Mouse (Mus musculus) cerebellum, postnatal 4 days (tissue): ENCODE results near the gene Sulf2.

Experiments
- DNase-seq, 2 experiments: peaks; one replicate each; pipeline ENCODE4 v3.0.0; 2022; ENCODE audit warnings: low spot score in 2 of 2, mixed read lengths in 1 of 2

The Sulf2 gene

DNA sequence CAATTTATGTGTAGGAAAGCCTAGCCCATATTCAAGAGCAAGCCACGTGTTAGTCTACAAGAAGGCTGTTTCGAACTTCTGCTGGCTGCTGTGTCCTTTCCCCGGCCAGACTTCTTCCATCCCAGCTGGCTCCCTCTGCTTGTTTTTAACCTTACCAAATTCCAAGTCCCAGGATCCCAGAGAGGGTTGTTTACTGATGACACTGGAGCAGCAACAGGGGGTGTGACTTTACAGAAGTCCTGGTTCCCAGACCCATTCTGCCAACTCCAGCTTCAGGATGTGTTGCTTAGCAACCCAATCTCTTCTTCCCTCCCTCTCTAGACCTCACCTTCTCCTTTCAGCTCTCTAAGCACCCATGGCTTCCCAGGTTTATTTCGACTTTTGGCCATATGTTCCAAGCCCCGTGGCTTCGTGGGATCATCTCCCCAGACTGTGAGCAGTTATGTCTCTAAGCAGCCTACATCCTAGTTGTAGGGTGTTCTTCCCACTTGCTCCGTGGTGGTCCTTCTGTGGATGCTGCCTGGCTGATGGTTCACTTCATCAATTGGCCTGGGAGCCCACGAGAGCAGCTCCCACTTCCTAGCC lies 20.2 kb upstream of the Sulf2 start:
- no peak for DNase-seq

DNA sequence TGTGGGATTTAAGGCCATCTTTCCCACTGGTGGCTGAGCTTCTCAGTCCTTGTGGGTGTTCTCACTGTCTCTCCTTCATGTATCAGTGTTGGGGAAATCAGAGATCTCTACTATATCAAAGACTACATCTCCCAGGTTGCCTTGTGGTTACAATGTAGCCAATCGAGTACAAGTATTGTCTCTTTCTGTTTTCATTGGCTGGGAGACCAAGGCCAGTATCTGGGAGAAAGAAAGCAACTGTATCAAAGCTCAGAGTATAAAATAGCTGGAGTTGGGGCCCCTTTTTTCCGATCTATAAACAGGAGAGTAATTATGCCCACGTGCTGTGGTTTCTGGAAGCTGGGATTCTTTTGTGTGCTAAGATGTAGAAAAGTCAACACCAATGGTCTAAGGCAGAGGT lies 19.7 kb upstream of the Sulf2 start:
- no peak for DNase-seq

DNA sequence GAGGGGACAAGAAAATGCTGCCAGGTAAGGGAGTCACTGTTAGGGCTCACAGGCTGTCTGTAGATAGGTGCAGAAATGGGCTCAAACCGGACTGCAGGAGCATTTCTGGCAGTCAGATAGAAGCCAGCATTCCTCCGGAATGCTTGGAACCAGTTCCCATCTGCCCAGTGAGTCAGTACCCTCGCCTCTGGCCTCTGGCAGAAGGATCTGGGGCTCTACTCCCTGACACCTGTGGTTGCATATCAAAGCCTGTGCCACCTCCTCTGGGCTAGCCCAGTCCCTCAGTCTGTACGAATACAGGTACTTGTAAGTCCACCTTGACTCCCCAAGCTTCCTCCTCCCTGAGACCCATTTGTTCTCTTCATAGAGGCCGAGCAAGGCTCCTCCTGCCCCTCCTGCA lies 17.7 kb upstream of the Sulf2 start:
- no peak for DNase-seq

DNA sequence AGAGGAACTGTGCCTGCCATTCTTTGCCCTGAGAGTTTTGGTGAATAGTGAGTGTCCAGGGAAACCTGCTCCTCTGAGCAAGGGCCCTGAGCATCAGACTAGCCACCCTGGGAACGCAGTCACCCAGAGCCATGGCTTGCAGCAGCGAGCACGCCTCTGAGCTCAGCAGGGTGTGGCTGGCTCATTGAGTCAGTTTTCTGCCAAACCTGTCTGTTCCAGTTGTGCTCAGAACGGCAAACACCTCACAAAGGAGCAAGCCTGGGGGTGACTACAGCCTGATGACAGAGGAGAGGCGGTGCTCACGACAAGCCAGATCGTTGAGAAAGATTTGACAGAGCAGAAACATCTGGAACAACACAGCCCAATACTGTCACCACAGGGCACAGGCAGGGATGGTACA lies 14.7 kb upstream of the Sulf2 start:
- DNase-seq = no peak

DNA sequence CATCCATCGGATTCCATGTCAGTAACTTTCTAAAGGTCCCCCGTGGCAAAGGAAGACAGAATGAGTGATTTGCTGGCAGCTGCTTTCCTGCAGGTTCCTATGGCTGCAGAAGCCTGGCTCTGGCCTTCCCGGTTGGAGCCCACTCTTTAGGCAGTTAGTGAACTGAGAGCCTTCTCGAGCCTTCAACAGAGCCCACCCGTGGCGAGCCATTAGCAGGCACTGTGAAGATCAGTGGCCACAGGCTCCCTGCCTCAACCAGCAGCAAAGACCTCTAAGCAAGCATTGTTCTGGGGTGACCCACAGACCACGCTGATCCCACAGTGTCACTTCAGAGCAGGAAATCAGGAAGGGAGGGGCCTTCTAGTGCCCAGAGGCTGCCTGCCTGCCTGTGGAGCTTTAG lies 13.4 kb upstream of the Sulf2 start:
- DNase-seq = no peak

DNA sequence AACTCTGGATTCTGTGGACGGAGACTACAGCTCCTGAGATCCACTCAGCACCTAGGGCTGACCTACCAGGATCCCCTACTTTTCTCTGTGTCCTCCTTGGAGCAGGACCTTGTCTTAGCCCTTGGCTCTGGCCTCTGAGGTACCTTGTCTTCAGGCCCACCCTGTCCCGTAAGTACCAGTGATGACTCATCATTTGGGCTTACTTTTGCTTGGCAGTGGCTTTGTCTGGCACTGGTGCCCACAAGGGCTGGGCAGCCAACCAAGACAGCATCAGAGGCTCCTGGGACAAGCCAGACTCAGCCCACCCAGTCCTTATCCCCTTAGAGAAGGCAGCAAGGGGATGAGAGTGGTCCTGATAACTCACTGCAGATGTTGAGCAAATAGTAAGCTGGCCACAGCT lies 11.9 kb upstream of the Sulf2 start:
- DNase-seq = no peak

DNA sequence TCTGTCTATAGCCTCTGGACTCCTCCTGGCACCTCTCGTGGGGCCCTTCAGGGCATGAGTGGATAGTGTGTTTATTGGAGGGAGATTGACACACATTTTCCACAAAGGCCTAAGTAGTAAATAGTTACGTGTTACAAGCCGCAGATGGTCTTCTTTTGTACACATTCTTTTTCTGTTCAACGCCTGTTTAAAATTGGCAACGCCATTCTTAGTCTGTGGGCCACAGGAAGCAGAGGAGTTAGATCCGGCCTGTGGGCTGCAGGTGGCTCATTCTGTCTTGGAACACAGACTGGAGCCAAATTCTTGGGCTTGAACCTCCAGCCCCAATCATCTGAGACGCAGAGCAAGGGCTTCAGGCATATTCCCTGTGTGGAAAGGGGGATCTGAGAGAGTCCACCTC lies 9.9 kb upstream of the Sulf2 start:
- no peak for DNase-seq

DNA sequence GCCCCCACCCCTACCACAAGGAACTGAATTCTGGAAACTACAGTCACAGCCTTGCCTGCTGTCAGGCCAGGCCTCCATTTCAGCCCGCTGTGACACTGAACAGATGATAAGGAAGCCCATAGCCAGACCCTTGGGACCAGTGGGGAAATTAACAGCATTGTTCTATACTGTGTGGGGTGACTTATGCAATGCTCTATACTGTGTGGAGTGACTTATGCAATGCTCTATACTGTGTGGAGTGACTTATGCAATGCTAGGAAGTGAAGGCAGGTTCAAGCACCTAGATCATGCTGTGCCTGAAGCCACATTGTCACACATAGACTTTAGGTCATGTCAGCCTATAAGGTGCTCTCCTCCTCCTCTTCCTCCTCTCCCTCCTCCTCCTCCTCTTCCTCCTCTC lies 9.1 kb upstream of the Sulf2 start:
- DNase-seq = no peak

DNA sequence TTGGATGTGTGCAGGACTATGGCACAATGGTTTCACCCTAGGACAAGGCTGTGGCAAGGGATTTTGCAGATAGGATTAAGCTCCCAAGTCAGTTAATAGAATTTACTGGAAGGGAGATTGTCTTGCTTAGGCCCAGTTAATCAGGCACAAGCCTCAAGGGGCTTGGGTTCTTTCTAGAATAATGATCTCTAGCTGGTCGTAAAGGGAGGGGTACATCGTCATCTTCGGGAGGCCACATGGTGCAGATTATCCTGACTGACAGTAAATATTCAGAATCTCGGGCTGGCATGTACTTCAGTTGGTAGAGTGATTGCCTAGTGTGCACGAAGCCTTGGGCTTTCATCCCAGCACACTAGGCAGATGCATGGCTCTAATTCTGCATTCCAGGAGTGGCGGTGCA lies 8.5 kb upstream of the Sulf2 start:
- DNase-seq = no peak

DNA sequence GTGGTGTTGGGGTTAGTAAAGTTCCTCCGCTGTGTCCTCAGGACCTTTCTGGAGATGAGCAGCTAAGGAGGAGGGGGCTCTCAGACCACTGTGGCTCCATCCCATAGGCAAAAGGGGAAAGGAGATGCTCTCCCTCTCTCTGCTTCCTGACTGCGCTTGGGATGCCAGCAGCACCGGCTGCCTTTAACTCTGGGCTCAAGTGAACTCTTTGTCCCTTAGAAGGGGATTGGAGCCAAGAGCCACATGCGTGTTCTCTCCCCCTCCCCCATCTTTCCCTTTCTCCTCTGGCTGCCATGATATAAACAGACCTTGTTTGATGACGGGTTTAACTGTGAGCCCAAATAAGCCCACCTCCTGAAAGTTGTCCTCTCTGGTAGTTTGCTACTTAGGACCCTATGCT lies 7.8 kb upstream of the Sulf2 start:
- no peak for DNase-seq

DNA sequence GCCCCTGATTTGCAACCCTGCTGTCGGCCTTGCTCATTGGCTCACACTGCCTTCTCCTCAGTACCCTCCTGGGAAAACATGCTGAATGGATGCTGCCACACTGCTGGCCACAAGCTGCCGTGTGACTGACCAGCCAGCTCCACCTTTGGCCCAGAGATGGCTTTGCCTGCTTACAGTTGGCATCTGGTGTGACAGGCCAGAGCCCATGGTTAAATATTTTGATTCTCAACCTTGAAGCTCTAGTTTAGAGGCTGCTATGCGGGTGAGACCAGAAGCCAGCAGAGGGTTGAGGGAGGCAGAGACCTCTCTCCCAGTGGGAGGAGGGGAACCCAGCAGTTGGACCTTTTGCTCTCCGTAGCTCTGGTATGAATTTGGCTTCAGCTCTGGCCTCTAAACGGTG lies 6.7 kb upstream of the Sulf2 start:
- DNase-seq = no peak

DNA sequence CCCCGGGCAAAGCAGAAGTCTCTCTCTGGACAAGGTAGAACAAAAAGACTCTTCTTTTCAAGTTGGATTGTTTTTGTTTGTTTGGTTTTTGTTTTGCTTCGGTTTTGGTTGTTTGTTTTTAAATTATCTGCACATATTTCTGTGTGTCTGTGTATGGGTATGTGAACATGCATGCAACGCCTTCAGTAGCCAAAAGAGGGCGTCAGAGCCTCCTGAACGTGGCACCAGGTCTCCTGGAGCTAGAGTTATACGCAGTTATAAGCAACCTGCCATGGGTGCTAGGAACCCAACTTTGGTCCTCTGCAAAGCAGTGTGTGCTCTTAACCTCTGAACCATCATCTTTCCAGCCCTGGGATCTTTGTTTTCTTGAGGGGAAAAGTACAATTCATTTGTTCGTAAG lies 3.8 kb upstream of the Sulf2 start:
- DNase-seq = no peak

DNA sequence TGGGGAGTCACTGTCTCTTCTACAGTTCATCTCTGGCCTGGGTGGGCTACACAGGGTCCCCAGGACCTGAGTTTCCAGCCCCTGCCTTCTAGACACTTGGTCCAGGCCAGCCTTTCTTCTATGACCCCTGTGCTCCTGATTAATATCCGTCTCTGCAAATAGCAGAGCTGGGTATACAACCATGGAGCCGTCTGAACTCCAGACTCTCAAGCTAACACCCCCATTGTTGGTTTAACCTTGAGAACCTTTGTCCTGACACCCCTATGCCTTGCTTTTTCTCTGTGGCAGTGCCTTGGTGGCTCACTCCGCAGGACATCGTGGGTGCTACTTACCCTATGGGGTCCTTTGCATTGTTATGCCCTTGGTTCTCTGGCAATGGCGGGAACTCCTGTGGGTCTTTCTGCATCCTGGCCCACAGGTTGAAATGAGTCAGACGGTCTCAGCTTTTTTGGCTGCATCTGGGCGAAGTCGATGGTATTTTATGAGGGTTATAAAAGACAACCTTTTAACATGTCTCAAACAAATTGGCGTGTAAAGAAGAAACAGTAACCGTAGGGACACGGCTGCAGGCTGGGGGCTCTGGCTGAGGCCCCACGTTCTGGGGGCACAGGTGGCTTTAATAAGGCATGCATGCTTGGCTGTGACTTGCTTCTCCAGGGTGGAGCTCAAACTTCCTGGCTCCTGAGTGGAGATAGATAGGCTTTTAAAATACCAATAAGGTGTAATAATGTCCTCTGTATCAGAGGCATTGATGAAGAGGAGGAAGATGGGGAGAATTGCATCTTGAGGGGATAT lies 2.5 kb upstream of the Sulf2 start:
- no peak for DNase-seq

DNA sequence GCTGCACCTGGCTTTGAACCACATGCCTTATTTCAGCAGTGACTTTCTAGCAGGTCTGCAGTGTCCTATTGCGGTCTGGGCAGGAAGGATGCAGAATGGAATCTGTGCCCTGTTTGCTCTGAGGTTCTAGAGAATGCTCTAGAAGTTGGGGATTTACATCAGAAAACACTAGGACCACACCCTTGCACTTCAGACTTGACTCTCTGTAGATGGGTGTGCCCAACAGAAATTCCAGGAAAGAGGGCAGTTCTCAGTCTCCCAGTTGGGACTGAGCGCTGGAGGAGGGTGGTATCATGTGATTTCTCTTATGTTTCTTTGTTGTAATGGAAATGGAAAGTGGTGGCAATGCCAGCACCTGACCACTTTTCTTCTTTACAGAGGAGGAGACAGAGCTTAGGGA lies 1.7 kb upstream of the Sulf2 start:
- DNase-seq = no peak

DNA sequence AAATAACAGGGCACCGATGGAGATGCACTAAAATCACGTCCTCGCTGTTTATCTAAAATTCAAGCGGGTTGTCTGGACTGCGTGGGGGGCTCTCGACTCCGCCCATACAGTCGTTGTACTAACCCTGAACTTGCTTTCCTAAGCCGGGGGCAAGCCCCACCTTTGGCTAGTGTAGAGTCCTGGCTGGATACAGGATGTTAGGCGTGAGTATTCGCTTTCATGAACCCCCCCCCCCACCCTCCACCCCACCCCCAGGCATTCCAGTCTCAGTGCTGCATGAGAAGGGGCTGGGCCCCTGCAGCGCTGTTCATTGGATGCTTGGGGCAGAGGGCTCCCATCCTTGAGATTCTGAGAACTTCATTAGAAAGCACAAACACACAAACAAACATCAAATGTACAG lies 659 bp upstream of the Sulf2 start:
- DNase-seq = no peak

DNA sequence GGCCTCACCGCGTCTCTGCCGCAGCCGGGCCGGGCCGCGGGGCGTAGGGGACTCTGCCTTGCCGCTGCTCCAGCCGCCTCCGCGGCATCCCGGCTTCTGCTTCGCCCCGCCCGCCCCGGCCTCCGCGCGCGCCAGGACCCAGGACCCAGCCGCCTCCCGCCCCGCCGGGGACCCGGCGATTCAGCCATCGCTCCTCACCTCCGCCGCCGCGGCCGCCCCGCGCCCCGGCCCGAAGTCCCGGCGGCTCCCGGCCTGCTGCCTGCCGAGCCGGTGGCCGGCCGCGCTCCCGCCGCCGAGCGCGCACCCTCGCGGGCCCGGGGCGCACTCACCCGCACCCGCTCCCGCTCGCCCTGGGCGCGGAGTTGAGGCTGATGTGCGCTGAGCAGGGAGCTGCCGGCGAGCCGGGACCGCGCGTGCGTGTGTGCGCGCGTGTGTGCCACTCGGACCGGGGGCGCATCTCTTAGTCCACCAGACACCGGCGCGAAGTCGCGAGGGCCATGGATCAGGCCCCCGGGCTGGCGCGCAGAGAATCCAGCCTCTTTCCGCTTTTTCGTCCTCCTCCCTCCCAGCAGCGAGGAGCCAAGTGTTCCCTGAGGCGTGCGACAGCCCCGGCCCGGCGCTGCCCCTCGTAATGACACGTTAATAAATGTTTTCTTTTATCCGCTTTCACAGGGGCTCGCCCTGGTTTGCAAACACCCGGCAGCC lies 562 bp downstream of the Sulf2 start:
- DNase-seq = peak in 1 of 2 experiments; percentile 30

DNA sequence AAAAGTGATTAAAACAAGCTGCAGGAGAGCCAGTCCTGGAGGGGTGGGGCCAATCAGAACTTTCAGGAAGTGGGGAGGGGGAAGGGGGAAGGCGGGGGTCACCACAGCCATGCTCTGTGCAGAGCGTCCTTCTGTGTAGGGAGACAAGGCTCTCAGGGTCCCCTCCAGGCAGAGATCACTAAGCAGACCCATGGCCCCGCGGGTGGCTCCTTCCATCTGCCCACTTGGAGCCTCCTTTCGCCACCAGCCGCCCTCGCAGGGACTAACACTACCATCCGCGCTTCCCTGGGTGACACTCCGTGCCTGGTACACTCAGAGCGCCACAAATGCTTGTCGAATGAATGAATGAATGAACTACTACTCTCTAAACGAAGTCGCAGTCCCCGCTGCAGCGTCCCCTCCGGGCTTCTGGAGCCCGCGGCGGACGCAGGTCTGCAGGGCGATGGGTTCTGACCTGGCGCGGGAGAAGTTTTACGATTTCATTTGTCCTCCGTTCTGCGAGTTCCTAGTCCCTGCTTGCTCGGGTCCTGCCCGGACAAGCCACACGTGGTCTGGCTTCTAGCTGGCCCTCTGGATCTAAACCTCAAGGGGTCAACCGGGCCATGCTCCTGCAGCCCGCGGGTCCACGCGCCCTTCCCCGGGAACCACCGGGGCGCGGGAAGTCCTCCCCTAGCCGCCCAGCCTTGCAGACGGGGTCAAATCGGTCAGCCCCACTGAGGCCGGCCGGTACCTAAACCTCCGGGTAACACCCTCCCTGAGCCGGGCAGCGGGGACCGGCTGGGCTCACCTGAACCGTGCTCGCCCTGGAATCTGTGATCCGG lies 1.4 kb downstream of the Sulf2 start:
- DNase-seq = no peak

DNA sequence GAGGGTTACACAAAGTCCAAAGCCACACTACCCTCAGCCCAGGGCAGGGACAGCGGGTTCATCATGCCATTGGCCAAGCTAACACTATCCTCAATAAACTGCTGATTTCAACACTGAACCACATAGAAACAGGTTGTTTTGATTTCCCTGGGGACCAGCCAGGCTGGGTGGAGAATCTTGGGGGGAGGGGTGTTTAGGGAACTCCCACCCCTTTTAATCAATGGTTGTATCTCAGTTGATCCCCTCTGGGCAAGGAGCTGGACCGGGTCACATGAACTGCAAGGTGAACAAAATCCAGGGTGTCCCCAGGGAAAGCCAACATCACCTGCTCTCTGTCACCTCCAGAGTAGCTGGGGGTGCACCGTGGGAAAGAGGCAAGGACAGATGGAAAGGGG lies 2.1 kb downstream of the Sulf2 start:
- no peak for DNase-seq

DNA sequence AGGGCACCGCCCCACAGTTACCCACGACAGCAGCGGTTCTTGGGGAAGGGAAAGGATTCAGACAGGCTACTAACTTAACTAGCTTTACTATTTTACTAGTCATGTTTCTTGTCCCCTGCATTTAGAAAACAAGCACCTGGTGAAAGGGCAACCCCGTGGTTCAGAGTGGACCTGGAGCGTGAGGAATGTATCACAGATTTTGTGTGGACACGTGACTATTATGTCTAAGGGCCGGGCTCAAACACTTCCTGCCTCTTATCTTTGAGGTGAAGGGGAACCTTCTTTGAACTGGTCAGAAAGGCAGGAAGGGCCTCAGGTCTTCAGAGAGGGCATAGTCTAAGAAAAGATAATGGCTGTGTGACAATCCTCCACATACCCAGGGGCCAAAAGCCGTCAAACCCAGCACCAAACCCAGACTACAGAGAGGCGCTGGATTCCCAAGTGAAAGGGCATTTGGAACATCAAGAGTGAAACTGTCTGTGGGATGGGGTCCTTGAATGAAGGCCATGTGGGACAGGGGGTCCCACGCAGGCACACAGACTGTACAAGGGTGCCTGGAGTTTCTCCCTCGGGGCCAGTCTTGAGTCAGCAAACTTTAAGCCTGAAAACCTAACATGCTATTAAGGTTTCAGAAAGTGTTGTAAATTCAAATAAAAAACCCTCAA lies 2.6 kb downstream of the Sulf2 start:
- no peak for DNase-seq

DNA sequence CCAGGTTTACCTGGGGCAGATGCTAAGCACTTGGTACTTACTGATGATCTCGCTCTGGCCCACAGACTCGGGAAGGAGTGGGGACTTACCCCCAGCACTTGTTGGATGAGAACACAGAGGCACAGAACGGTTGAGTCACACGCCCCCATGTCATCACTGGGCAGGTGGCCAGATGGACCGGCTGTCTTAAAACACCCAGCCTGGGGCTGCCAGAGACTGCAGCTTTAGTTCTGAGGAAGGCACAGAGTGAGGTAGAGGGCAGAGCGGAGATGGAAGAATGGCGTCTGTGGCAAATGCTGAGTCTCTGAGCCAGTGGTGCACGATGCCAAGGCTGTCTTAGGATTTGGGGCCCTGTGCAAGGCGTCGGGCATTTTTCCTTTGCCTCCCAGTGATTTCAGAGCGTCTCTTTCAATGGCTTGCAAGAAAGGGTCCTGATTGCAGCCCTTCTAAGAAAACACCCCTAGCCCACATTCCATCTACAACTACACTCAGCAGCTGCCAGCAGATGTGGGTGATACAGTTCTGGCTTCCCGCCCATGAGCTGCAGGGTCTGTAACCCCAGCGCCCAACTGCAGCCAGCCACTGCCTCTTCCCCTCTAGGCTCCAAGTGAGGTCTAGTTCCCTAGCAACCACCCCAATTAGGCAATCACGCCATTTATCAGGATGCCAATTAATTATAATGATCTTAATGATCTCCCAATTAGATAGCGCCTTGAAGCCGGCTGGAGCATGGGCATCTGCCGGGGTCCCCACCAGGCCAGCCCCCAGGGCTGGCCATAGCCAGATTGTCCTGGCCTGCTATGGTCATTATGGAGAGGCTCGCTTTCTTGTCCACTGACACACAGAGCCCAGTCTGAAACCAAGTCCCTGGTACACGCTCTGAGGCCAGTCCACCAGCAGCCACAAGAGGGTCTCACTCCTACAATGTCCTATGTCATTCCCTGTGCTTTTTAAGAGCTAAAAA lies 3.7 kb downstream of the Sulf2 start:
- DNase-seq = peak; percentile 50 to 68

DNA sequence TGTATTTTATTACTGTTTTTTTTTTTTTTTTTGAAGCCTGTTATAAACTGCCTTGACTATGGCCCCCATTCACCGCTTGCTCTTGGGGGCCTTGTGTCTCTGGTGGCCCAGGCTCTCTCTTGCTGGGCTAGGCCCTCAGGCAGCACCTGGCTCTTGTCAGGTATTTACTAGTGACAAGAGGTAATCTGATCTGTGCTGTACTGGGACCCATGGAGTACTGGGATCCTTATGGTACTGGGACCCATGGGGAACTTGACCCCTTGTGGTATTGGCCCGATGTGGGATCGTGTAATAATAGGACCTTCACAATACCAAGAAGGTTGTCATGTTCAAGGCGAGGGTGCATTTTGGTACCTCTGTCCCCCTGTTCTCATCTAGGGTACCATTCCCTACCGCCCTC lies 4.9 kb downstream of the Sulf2 start:
- no peak for DNase-seq
